12 mouse cellular contexts compared by ENCODE assay signal in the genomic region with DNA sequence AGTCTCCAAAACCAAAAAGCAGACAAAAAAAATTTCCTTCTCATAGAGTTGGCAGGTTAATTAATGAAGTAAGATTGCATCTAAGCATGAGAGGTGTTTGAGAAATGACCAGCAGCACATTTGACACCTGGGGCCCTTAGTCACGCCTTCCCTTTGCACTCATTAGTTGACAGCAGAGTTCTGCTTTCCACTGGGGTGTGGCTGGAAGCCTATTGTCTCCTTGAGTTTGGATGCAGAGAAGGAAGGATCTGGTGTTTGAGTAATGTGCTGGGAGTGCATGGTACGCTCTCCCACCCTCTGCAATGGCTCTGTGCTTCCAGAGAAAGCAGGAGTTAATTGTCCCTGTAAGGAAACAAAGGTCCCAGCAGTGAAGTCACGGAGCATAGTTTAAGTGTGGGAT.
"Had no signal": no experiment of that assay in that cellular context is flagged by ENCODE, and none has a peak within 500 bp of the region (broad histone marks: within the 10 kb centered on the region; RNA-seq: fewer than 3 reads in every experiment).

No protein-coding gene starts in this region.

- ATAC-seq: liver, embryonic 12.5 days; midbrain, embryonic 16.5 days had no signal

- H3K27me3 ChIP-seq: limb, embryonic 15.5 days; lung, embryonic 15.5 days; midbrain, embryonic 12.5 days; neural tube, embryonic 13.5 days; stomach, embryonic 15.5 days had no signal

- DNase-seq: kidney, postnatal 25 days; right cerebral cortex, postnatal 14 days; thymus, adult 2 months; thymus, postnatal 36 days had no signal

- H3K27ac ChIP-seq: left cerebral cortex, adult 2 months; limb, embryonic 15.5 days; liver, embryonic 12.5 days; lung, embryonic 15.5 days; midbrain, embryonic 12.5 days; neural tube, embryonic 13.5 days; stomach, embryonic 15.5 days had no signal

- H3K36me3 ChIP-seq: liver, embryonic 12.5 days had no signal

- H3K4me2 ChIP-seq: limb, embryonic 15.5 days; liver, embryonic 12.5 days; lung, embryonic 15.5 days; midbrain, embryonic 12.5 days; neural tube, embryonic 13.5 days; stomach, embryonic 15.5 days had no signal

- H3K9ac ChIP-seq: limb, embryonic 15.5 days; liver, embryonic 12.5 days; lung, embryonic 15.5 days; midbrain, embryonic 12.5 days; neural tube, embryonic 13.5 days; stomach, embryonic 15.5 days had no signal

- H3K9me3 ChIP-seq: limb, embryonic 15.5 days; liver, embryonic 12.5 days; lung, embryonic 15.5 days; midbrain, embryonic 12.5 days; neural tube, embryonic 13.5 days; stomach, embryonic 15.5 days had no signal

- H3K4me3 ChIP-seq: left cerebral cortex, adult 2 months; limb, embryonic 15.5 days; liver, embryonic 12.5 days; lung, embryonic 15.5 days; midbrain, embryonic 12.5 days; neural tube, embryonic 13.5 days; stomach, embryonic 15.5 days had no signal
